ENCODE assay signal across 27 mouse cellular contexts in genomic region chr4:32886479-32886878, GRCm38 (mm10).
"Had no signal": no experiment of that assay in that cellular context is flagged by ENCODE, and none has a peak within 500 bp of the region (broad histone marks: within the 10 kb centered on the region; RNA-seq: fewer than 3 reads in every experiment).

No protein-coding gene starts in this region.

- H3K9ac ChIP-seq: heart, embryonic 12.5 days; hindbrain, embryonic 12.5 days; hindbrain, embryonic 14.5 days; intestine, embryonic 15.5 days; limb, embryonic 12.5 days; liver, embryonic 13.5 days; liver, embryonic 15.5 days had no signal

- H3K4me3 ChIP-seq: gastrocnemius, adult 2 months; heart, embryonic 10.5 days; heart, embryonic 12.5 days; hindbrain, embryonic 10.5 days; hindbrain, embryonic 12.5 days; intestine, embryonic 15.5 days; layer of hippocampus, adult 2 months; left cerebral cortex, adult 2 months; limb, embryonic 10.5 days; limb, embryonic 12.5 days; liver, embryonic 13.5 days; liver, embryonic 15.5 days had no signal

- H3K27ac ChIP-seq: gastrocnemius, adult 2 months; heart, embryonic 10.5 days; hindbrain, embryonic 10.5 days; hindbrain, embryonic 12.5 days; hindbrain, embryonic 14.5 days; intestine, embryonic 15.5 days; layer of hippocampus, adult 2 months; left cerebral cortex, adult 2 months; limb, embryonic 10.5 days; limb, embryonic 12.5 days; liver, embryonic 13.5 days; liver, embryonic 15.5 days had no signal

- H3K4me1 ChIP-seq: liver, embryonic 13.5 days; liver, embryonic 15.5 days had no signal

- ATAC-seq: hindbrain, embryonic 16.5 days; inflammation-experienced regulatory T-cells, adult 6 months; intestine, embryonic 15.5 days; intestine, postnatal 0 days had no signal

- H3K4me2 ChIP-seq: heart, embryonic 12.5 days; hindbrain, embryonic 12.5 days; hindbrain, embryonic 14.5 days; intestine, embryonic 15.5 days; limb, embryonic 12.5 days; liver, embryonic 11.5 days; liver, embryonic 13.5 days; liver, embryonic 15.5 days had no signal

- DNase-seq: gastrocnemius, adult 2 months; gastrocnemius, postnatal 10 days; gastrocnemius, postnatal 25 days; heart, adult 18-20 months; heart, postnatal 10 days; heart, postnatal 4 days; kidney, adult 18-20 months; kidney, adult 8-10 months; kidney, postnatal 14 days; kidney, postnatal 36 days; liver; liver, embryonic 13.5 days had no signal

- H3K36me3 ChIP-seq: heart, embryonic 12.5 days; hindbrain, embryonic 12.5 days; intestine, embryonic 15.5 days; limb, embryonic 10.5 days; limb, embryonic 12.5 days; liver, embryonic 13.5 days; liver, embryonic 15.5 days had no signal

- H3K27me3 ChIP-seq: heart, embryonic 12.5 days; intestine, embryonic 15.5 days; limb, embryonic 12.5 days had no signal

- H3K9me3 ChIP-seq: heart, embryonic 10.5 days; heart, embryonic 12.5 days; hindbrain, embryonic 10.5 days; hindbrain, embryonic 12.5 days; intestine, embryonic 15.5 days; limb, embryonic 10.5 days; limb, embryonic 12.5 days; liver, embryonic 13.5 days; liver, embryonic 15.5 days had no signal
